Mouse (Mus musculus) forebrain, embryonic 16.5 days (tissue): ENCODE results near the gene Acot2. TPM values are rescaled to one million over a fixed set of nuclear protein-coding genes. Genes with fewer than 3 reads are reported as not detected.
"Not testable (repeated sequence)": the region's sequence is repeated elsewhere in the genome, so short reads cannot be mapped to it uniquely, and the experiment has no call there.

Source experiments
- ATAC-seq: fragments of 200-750 bp; cut with Nextera tagmentation; 2 replicates; pipeline ENCODE4 v1.8.0; 2017; ENCODE audit warnings: mild to moderate bottlenecking, moderate library complexity
- H3K27ac ChIP-seq: fragments of 300-500 bp; sonication (generic); 2 replicates; pipeline ENCODE4 v1.5.1; 2014; ENCODE audit warnings: low read length, control low read depth
- H3K27me3 ChIP-seq: fragments of 300-500 bp; sonication (generic); replicated peaks from 2 replicates; pipeline ENCODE4 v1.6.1; 2014; ENCODE audit warnings: low read length; ENCODE audit not compliant: control insufficient read depth, insufficient read depth
- H3K36me3 ChIP-seq: fragments of 300-500 bp; sonication (generic); 2 replicates; pipeline ENCODE4 v1.6.1; 2014; ENCODE audit not compliant: control insufficient read depth, insufficient read depth
- H3K4me1 ChIP-seq: fragments of 300-500 bp; sonication (generic); replicated peaks from 2 replicates; pipeline ENCODE4 v1.6.1; 2014; ENCODE audit warnings: low read length; ENCODE audit not compliant: control insufficient read depth, insufficient read depth
- H3K4me2 ChIP-seq: fragments of 300-500 bp; sonication (generic); 2 replicates; pipeline ENCODE4 v1.6.1; 2014; ENCODE audit warnings: mild to moderate bottlenecking, low read length, control low read depth
- H3K4me3 ChIP-seq: fragments of 300-500 bp; sonication (generic); replicated peaks from 2 replicates; pipeline ENCODE4 v1.5.1; 2014; ENCODE audit warnings: mild to moderate bottlenecking, low read length, control low read depth
- H3K9ac ChIP-seq: fragments of 300-500 bp; sonication (generic); replicated peaks from 2 replicates; pipeline ENCODE4 v1.6.1; 2014; ENCODE audit warnings: low read depth, low read length, control low read depth
- H3K9me3 ChIP-seq: fragments of 300-500 bp; sonication (generic); 2 replicates; pipeline ENCODE4 v1.6.1; 2016; ENCODE audit warnings: low read length; ENCODE audit not compliant: control insufficient read depth
- WGBS: fragments of 180-500 bp; shearing (Covaris S2); extraction: QIAGEN DNeasy Blood & Tissue Kit; methylation state at CpG from one replicate; pipeline ENCODE4 v1.1.7; 2014; 5-methylcytosine and 5-hydroxymethylcytosine counted together
- polyA plus RNA-seq: library from polyadenylated mRNA; unstranded; fragments of >200 nt; fragmentation: Nextera tagmentation; extraction: Ambion mirVana; gene quantifications from 2 replicates; pipeline ENCODE4 v1.2.1, GENCODE M21; 2015

The Acot2 gene
- polyA plus RNA-seq, 1 experiment from 2014 or later: 9.4 TPM

GRCm38 (mm10) chr12:84009171-84009965, 21.7 kb downstream of the Acot2 start, which contains the start of gene Acot1:
TSS of gene Acot1 (plus strand) at chr12:84009490.
- peak within 1 kb of the TSS; percentile 55 for H3K4me2 ChIP-seq
- H3K27ac ChIP-seq: peak within 1 kb of the TSS; percentile 58
- peaks cover 26% of the 10 kb centered on the region for H3K4me1 ChIP-seq
- H3K9me3 ChIP-seq, H3K27me3 ChIP-seq, H3K36me3 ChIP-seq: not testable (repeated sequence)
- peak within 1 kb of the TSS; percentile 55 for H3K9ac ChIP-seq
- peak; percentile 94 for ATAC-seq
- peak within 1 kb of the TSS; percentile 52 for H3K4me3 ChIP-seq
- 1% methylated on average over 55 of the region's 70 CpGs for WGBS

DNA sequence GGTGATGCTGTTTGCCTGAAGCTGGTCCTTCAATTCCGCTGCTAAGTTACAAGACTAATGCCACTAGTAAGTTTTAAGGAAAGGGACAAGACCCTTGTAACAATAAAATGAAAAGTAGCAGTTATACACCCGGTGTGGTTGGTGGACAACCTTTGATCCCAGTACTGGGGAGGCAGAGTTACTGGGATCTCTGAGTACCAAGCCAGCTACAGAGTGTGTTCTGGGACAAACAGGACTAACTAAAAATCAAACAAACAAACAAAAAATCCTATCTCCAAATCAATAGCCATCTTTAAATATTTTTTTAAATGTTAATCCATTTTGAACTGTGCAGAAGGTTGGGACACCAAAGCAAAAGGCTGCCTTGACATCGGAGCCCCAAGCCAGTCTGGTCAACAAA, 22.5 kb downstream of the Acot2 start:
- Histone ChIP-seq H3K4me1 (peaks cover 26% of the 10 kb centered on the region), H3K4me2 (peak overlapping the region; percentile 55), H3K36me3 (no peaks in the 10 kb centered on the region), H3K27ac (0 out of 2 replicates have a peak overlapping the region, but pooled peaks have one; percentile 2), H3K27me3 (no peaks in the 10 kb centered on the region), H3K9ac (no peak overlapping the region; the same call in 1 of the 2 replicates), H3K9me3 (no peaks in the 10 kb centered on the region), H3K4me3 (peak overlapping the region; percentile 52)
- ATAC-seq: no peak
- WGBS: 66% methylated on average over 3 of the region's 3 CpGs

DNA sequence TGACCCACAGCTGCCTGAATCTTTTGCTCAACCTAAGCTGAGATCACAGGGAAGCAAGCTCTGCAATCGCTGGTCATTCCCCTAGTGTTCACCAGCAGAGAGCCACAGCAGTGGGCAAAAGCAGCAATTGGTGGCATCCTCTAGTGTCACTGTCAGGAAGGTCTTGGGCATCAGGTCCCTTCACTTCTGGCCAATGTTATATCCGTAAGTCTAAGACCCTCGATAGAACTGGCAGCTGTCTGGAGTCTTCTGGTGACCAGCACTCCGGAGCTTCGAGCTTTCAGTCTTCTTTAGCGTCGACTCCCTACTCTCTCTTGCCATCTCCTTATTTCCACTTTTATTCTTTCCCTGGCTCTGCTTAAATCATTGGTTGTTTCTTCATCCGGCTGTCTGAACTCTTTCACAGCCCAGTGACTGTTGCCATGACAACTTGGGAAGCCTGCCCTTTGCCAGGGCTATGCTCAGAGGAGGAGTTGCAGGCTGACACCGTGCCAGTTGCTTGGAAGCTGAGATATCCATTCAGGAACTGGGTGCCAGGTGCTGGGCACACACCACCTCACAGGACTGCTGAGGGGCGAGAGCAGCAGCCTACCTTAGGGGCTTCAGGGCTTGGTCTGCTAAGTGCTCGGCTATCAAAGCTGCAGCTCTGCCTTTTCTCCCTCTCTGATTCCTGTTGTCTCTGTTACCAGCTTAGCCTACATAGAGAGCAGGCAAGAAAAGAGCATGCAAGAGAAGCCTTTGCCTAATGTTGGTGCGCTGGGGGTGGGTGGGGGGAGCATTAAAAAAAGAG, 23.8 kb downstream of the Acot2 start:
- no peaks in the 10 kb centered on the region for H3K27me3 ChIP-seq
- H3K9ac ChIP-seq: peak overlapping the region; percentile 37; the same call in 1 of the 2 replicates
- peak overlapping the region; percentile 28 for H3K4me3 ChIP-seq
- peak; percentile 75 for ATAC-seq
- H3K4me1 ChIP-seq: peaks cover 26% of the 10 kb centered on the region
- H3K4me2 ChIP-seq: peak overlapping the region; percentile 55
- H3K27ac ChIP-seq: peak overlapping the region; percentile 58
- no peaks in the 10 kb centered on the region for H3K36me3 ChIP-seq
- H3K9me3 ChIP-seq: no peaks in the 10 kb centered on the region
- WGBS: 10% methylated on average over 12 of the region's 12 CpGs

DNA sequence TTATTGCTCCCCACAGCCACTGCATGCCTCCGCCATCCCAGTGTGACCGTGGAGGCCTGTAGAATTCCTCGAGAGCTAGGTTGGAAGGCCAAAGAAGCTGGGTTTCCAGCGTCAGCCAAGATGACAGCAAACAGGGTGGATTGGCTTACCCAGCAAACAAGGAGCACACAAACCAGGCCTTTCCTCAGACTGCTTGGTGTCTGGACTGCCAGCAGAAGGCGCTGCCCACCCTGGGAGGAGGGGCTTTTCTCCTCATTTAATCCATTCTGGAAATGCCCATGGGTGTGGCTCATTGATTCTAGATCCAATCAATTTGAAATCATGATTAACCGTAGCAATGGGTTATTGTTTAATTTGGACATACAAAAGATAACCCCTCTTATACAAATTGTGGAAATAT, 25.5 kb downstream of the Acot2 start:
- no peak overlapping the region for H3K27ac ChIP-seq
- no peak overlapping the region for H3K4me3 ChIP-seq
- H3K9me3 ChIP-seq: no peaks in the 10 kb centered on the region
- H3K36me3 ChIP-seq: no peaks in the 10 kb centered on the region
- H3K4me1 ChIP-seq: peaks cover 26% of the 10 kb centered on the region
- no peak overlapping the region for H3K4me2 ChIP-seq
- WGBS: 64% methylated on average over 6 of the region's 6 CpGs
- no peaks in the 10 kb centered on the region for H3K27me3 ChIP-seq
- no peak for ATAC-seq
- no peak overlapping the region for H3K9ac ChIP-seq

DNA sequence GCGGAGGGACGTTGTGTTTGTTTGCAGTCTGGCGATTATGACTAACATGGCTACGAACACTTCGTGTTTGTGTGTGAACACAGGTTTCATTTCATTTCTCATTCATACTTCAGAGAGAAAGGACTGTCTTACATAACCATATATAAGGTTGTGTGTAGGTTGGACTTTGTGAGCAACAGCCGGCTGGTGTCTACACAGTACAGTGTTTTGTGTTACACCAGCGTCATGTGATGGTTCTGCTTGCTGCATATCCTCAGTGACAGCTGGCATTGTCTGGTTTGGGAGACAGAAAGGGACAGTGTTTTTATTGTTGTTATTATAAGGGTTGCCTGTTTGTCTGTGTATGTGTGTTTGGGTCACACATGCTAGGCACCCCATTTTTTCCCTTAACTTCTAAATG, 26.0 kb downstream of the Acot2 start:
- Histone ChIP-seq H3K36me3 (no peaks in the 10 kb centered on the region), H3K4me3 (no peak overlapping the region), H3K27ac (no peak overlapping the region), H3K9ac (no peak overlapping the region), H3K9me3 (no peaks in the 10 kb centered on the region), H3K4me2 (no peak overlapping the region), H3K4me1 (peaks cover 21% of the 10 kb centered on the region), H3K27me3 (no peaks in the 10 kb centered on the region)
- no peak for ATAC-seq
- 87% methylated on average over 7 of the region's 7 CpGs for WGBS

- WGBS: 45% methylated on average over 7 of the region's 7 CpGs
- H3K36me3 ChIP-seq, H3K4me3 ChIP-seq, H3K27ac ChIP-seq, H3K9ac ChIP-seq, H3K4me1 ChIP-seq, H3K4me2 ChIP-seq, H3K27me3 ChIP-seq, ATAC-seq, H3K9me3 ChIP-seq: not testable (repeated sequence)
These were observed 32.9 kb downstream of the Acot2 start for GRCm38 (mm10) chr12:84020528-84020927.

GRCm38 (mm10) chr12:84022266-84022665, 34.6 kb downstream of the Acot2 start:
- not testable (repeated sequence) for H3K36me3 ChIP-seq, H3K4me1 ChIP-seq, H3K4me2 ChIP-seq, H3K9me3 ChIP-seq, H3K27ac ChIP-seq, H3K9ac ChIP-seq, H3K4me3 ChIP-seq, H3K27me3 ChIP-seq, ATAC-seq
- WGBS: 91% methylated on average over 4 of the region's 4 CpGs

- Histone ChIP-seq H3K4me1 (no peaks in the 10 kb centered on the region), H3K27ac (no peak overlapping the region), H3K4me2 (no peak overlapping the region), H3K27me3 (no peaks in the 10 kb centered on the region), H3K4me3 (no peak overlapping the region), H3K9ac (no peak overlapping the region), H3K9me3 (no peaks in the 10 kb centered on the region), H3K36me3 (no peaks in the 10 kb centered on the region)
- no peak for ATAC-seq
- WGBS: 83% methylated on average over 9 of the region's 9 CpGs
These were observed 35.5 kb downstream of the Acot2 start for GRCm38 (mm10) chr12:84023052-84023745.

DNA sequence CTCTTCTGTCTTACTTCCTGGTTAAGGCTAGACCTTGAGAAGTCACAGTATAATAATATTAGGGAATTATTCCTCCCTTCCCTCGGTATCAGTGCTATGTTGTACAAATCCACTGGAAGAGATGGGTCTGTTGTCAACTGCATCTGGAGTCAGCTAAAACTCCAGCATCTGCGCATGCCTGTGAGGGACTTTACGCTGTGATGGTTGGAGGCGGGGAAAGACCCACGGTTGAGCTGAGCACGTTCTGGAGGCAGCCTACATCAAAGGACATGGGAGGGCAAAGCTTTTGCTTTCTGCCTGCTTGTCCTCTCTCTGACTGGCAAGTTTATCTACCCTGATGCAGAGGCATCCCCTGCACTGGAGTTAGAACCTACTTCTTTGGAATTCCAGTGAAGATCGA, 38.2 kb downstream of the Acot2 start:
- no peak for ATAC-seq
- Histone ChIP-seq H3K4me2 (no peak overlapping the region), H3K9ac (no peak overlapping the region), H3K27ac (no peak overlapping the region), H3K27me3 (no peaks in the 10 kb centered on the region), H3K9me3 (no peaks in the 10 kb centered on the region), H3K36me3 (no peaks in the 10 kb centered on the region), H3K4me3 (no peak overlapping the region), H3K4me1 (no peaks in the 10 kb centered on the region)
- WGBS: 91% methylated on average over 7 of the region's 7 CpGs
